Mouse (Mus musculus) forebrain, embryonic 16.5 days (tissue): ENCODE measurements around the gene Epb41. TPM values are rescaled to one million over a fixed set of nuclear protein-coding genes. Genes with fewer than 3 reads are reported as not detected.

Experiments
- ATAC-seq: fragments of 200-750 bp; cut with Nextera tagmentation; 2 replicates; pipeline ENCODE4 v1.8.0; 2017; ENCODE audit warnings: mild to moderate bottlenecking, moderate library complexity
- H3K27ac ChIP-seq: fragments of 300-500 bp; sonication (generic); 2 replicates; pipeline ENCODE4 v1.5.1; 2014; ENCODE audit warnings: low read length, control low read depth
- H3K27me3 ChIP-seq: fragments of 300-500 bp; sonication (generic); replicated peaks from 2 replicates; pipeline ENCODE4 v1.6.1; 2014; ENCODE audit warnings: low read length; ENCODE audit not compliant: control insufficient read depth, insufficient read depth
- H3K36me3 ChIP-seq: fragments of 300-500 bp; sonication (generic); 2 replicates; pipeline ENCODE4 v1.6.1; 2014; ENCODE audit not compliant: control insufficient read depth, insufficient read depth
- H3K4me1 ChIP-seq: fragments of 300-500 bp; sonication (generic); replicated peaks from 2 replicates; pipeline ENCODE4 v1.6.1; 2014; ENCODE audit warnings: low read length; ENCODE audit not compliant: control insufficient read depth, insufficient read depth
- H3K4me2 ChIP-seq: fragments of 300-500 bp; sonication (generic); 2 replicates; pipeline ENCODE4 v1.6.1; 2014; ENCODE audit warnings: mild to moderate bottlenecking, low read length, control low read depth
- H3K4me3 ChIP-seq: fragments of 300-500 bp; sonication (generic); replicated peaks from 2 replicates; pipeline ENCODE4 v1.5.1; 2014; ENCODE audit warnings: mild to moderate bottlenecking, low read length, control low read depth
- H3K9ac ChIP-seq: fragments of 300-500 bp; sonication (generic); replicated peaks from 2 replicates; pipeline ENCODE4 v1.6.1; 2014; ENCODE audit warnings: low read depth, low read length, control low read depth
- H3K9me3 ChIP-seq: fragments of 300-500 bp; sonication (generic); 2 replicates; pipeline ENCODE4 v1.6.1; 2016; ENCODE audit warnings: low read length; ENCODE audit not compliant: control insufficient read depth
- WGBS: fragments of 180-500 bp; shearing (Covaris S2); extraction: QIAGEN DNeasy Blood & Tissue Kit; methylation state at CpG from one replicate; pipeline ENCODE4 v1.1.7; 2014; 5-methylcytosine and 5-hydroxymethylcytosine counted together
- microRNA-seq: library from miRNA; unstranded; fragments of <30 nt; microRNA quantifications from one replicate; pipeline ENCODE4, GENCODE M21; 2017
- polyA plus RNA-seq: library from polyadenylated mRNA; unstranded; fragments of >200 nt; fragmentation: Nextera tagmentation; extraction: Ambion mirVana; gene quantifications from 2 replicates; pipeline ENCODE4 v1.2.1, GENCODE M21; 2015

Gene Epb41
- polyA plus RNA-seq, 1 experiment from 2014 or later = 74.1 TPM

GRCm38 (mm10) chr4:131881306-131881705 is 193.8 kb downstream of the Epb41 start:
- no peak overlapping the region for H3K4me3 ChIP-seq
- peaks cover 38% of the 10 kb centered on the region for H3K4me1 ChIP-seq
- H3K27ac ChIP-seq = no peak overlapping the region
- H3K27me3 ChIP-seq = no peaks in the 10 kb centered on the region
- WGBS = 91% methylated on average over 7 of the region's 7 CpGs
- H3K9me3 ChIP-seq = no peaks in the 10 kb centered on the region
- H3K4me2 ChIP-seq = no peak overlapping the region
- H3K9ac ChIP-seq = no peak overlapping the region
- no peaks in the 10 kb centered on the region for H3K36me3 ChIP-seq
- no peak for ATAC-seq

GRCm38 (mm10) chr4:131879692-131880091 is 195.4 kb downstream of the Epb41 start:
- 73% methylated on average over 1 of the region's 1 CpGs for WGBS
- H3K4me1 ChIP-seq = peaks cover 49% of the 10 kb centered on the region
- H3K4me3 ChIP-seq = no peak overlapping the region
- ATAC-seq = no peak
- H3K27ac ChIP-seq = no peak overlapping the region
- no peaks in the 10 kb centered on the region for H3K27me3 ChIP-seq
- H3K4me2 ChIP-seq = no peak overlapping the region
- H3K36me3 ChIP-seq = no peaks in the 10 kb centered on the region
- H3K9me3 ChIP-seq = no peaks in the 10 kb centered on the region
- no peak overlapping the region for H3K9ac ChIP-seq

GRCm38 (mm10) chr4:131876836-131877235 is 198.3 kb downstream of the Epb41 start:
- H3K4me3 ChIP-seq = no peak overlapping the region
- no peaks in the 10 kb centered on the region for H3K36me3 ChIP-seq
- no peaks in the 10 kb centered on the region for H3K27me3 ChIP-seq
- 0 out of 2 replicates have a peak overlapping the region, but pooled peaks have one; percentile 14 for H3K4me2 ChIP-seq
- no peaks in the 10 kb centered on the region for H3K9me3 ChIP-seq
- 54% methylated on average over 2 of the region's 2 CpGs for WGBS
- H3K27ac ChIP-seq = no peak overlapping the region
- no peak for ATAC-seq
- H3K4me1 ChIP-seq = peaks cover 45% of the 10 kb centered on the region
- no peak overlapping the region for H3K9ac ChIP-seq

GRCm38 (mm10) chr4:131875242-131875641 is 199.9 kb downstream of the Epb41 start:
- peak overlapping the region; percentile 100 for H3K4me3 ChIP-seq
- no peaks in the 10 kb centered on the region for H3K9me3 ChIP-seq
- no peak for ATAC-seq
- no peaks in the 10 kb centered on the region for H3K27me3 ChIP-seq
- 28% methylated on average over 3 of the region's 3 CpGs for WGBS
- no peak overlapping the region for H3K27ac ChIP-seq
- peak overlapping the region; percentile 100; the same call in 1 of the 2 replicates for H3K9ac ChIP-seq
- peak overlapping the region; percentile 84 for H3K4me2 ChIP-seq
- H3K4me1 ChIP-seq = peaks cover 39% of the 10 kb centered on the region
- no peaks in the 10 kb centered on the region for H3K36me3 ChIP-seq

GRCm38 (mm10) chr4:131874567-131874966 is 200.6 kb downstream of the Epb41 start:
- Histone ChIP-seq H3K36me3 (no peaks in the 10 kb centered on the region), H3K4me3 (peak overlapping the region; percentile 100), H3K9ac (peak overlapping the region; percentile 100), H3K4me2 (peak overlapping the region; percentile 84), H3K27ac (peak overlapping the region; percentile 100; the same call in 1 of the 2 replicates), H3K27me3 (no peaks in the 10 kb centered on the region), H3K9me3 (no peaks in the 10 kb centered on the region), H3K4me1 (peaks cover 39% of the 10 kb centered on the region)
- WGBS = 2% methylated on average over 11 of the region's 11 CpGs
- ATAC-seq = no peak

GRCm38 (mm10) chr4:131874169-131874536 is 201.0 kb downstream of the Epb41 start:
- ATAC-seq = no peak
- Histone ChIP-seq H3K4me2 (peak overlapping the region; percentile 84), H3K9ac (peak overlapping the region; percentile 100), H3K27ac (peak overlapping the region; percentile 100), H3K9me3 (no peaks in the 10 kb centered on the region), H3K4me3 (peak overlapping the region; percentile 100), H3K27me3 (no peaks in the 10 kb centered on the region), H3K4me1 (peaks cover 35% of the 10 kb centered on the region), H3K36me3 (no peaks in the 10 kb centered on the region)
- under 1% methylated on average over 20 of the region's 20 CpGs for WGBS

Small RNA genes lying within 50 kb of the gene (microRNA-seq; reads per million reads assigned to microRNA genes)
- not detected for gene Gm27445

Other genes with a start within 250 kb of the Epb41 start
- 21.5 and 29.7 TPM in 2 replicates for gene Ptpru, start 237.0 kb downstream of the Epb41 start, polyA plus RNA-seq
- 36.7 and 38.3 TPM in 2 replicates for gene Mecr, start 231.9 kb downstream of the Epb41 start, polyA plus RNA-seq
- 143 and 156 TPM in 2 replicates for gene Srsf4, start 201.7 kb downstream of the Epb41 start, polyA plus RNA-seq
- gene Tmem200b, start 153.6 kb downstream of the Epb41 start, polyA plus RNA-seq = not detected in 2 replicates
- gene Gm10300, start 624 bp downstream of the Epb41 start, polyA plus RNA-seq = not detected in 2 replicates
- 0.30 TPM in 1 of 2 replicates, not detected in the other for gene Oprd1, start 69.2 kb upstream of the Epb41 start, polyA plus RNA-seq
- 154 and 171 TPM in 2 replicates for gene Ythdf2, start 137.0 kb upstream of the Epb41 start, polyA plus RNA-seq
- 44.3 and 55.3 TPM in 2 replicates for gene Gmeb1, start 186.3 kb upstream of the Epb41 start, polyA plus RNA-seq
- 43.5 and 43.8 TPM in 2 replicates for gene Taf12, start 199.1 kb upstream of the Epb41 start, polyA plus RNA-seq
- gene Rab42, start 228.1 kb upstream of the Epb41 start, polyA plus RNA-seq = 0.80 and 1.4 TPM in 2 replicates